Mouse (Mus musculus): ENCODE data around the gene Prrt3. TPM values are rescaled to one million over a fixed set of nuclear protein-coding genes. Genes with fewer than 3 reads are reported as not detected.

Gene Prrt3
- total RNA-seq, 2 experiments from 2014 or later, result 48.0 to 48.6 TPM

GRCm38 (mm10) chr6:113464040-113464439 lies 37.7 kb downstream of the Prrt3 start:
- intact Hi-C loops (cut with DNase I), result no loop called here
- DNase-seq (ENCODE audit: low spot score in 2 of 2), result no peak

- no peak for DNase-seq (ENCODE audit: low spot score in 2 of 2)
- intact Hi-C loops (cut with DNase I), result no loop called here
Measured at GRCm38 (mm10) chr6:113458635-113459034, 43.1 kb downstream of the Prrt3 start.

GRCm38 (mm10) chr6:113457952-113458534 lies 43.7 kb downstream of the Prrt3 start, which contains the start of gene Il17re:
TSS of gene Il17re (plus strand) at chr6:113458484.
- intact Hi-C loops (cut with DNase I), result no loop called here
- no peak for DNase-seq (ENCODE audit: low spot score in 2 of 2)

- no peak for DNase-seq (ENCODE audit: low spot score in 2 of 2)
- intact Hi-C loops (cut with DNase I), result no loop called here
Measured at GRCm38 (mm10) chr6:113455007-113455406, 46.7 kb downstream of the Prrt3 start.

- intact Hi-C loops (cut with DNase I), result no loop called here
- no peak for DNase-seq (ENCODE audit: low spot score in 2 of 2)
Measured at GRCm38 (mm10) chr6:113451839-113452238, 49.9 kb downstream of the Prrt3 start.

GRCm38 (mm10) chr6:113447639-113448038 lies 54.1 kb downstream of the Prrt3 start:
- no peak for DNase-seq (ENCODE audit: low spot score in 2 of 2)
- intact Hi-C loops (cut with DNase I), result no loop called here

- intact Hi-C loops (cut with DNase I), result no loop called here
- DNase-seq (ENCODE audit: low spot score in 2 of 2), result no peak
Measured at GRCm38 (mm10) chr6:113444207-113444965, 57.3 kb downstream of the Prrt3 start.

Small RNAs within 50 kb of the gene (microRNA-seq; reads per million reads assigned to microRNA genes)
- 0 reads per million in 2 experiments for gene Gm23365

Other genes starting within 250 kb of the Prrt3 start
- 10 to 100 TPM; 48.3 to 66.5 TPM for gene Cpne9, start 219.6 kb downstream of the Prrt3 start, total RNA-seq (2021)
- gene Brpf1, start 194.8 kb downstream of the Prrt3 start, total RNA-seq (2021), result 10 to 100 TPM; 25.7 to 26.9 TPM
- gene Ogg1, start 175.0 kb downstream of the Prrt3 start, total RNA-seq (2021), result 1 to 10 TPM; 4.9 to 5.8 TPM
- gene Camk1, start 157.9 kb downstream of the Prrt3 start, total RNA-seq (2021), result 100 to 1,000 TPM; 102 to 109 TPM
- 10 to 100 TPM; 48.6 to 56.8 TPM for gene Tada3, start 124.0 kb downstream of the Prrt3 start, total RNA-seq (2021)
- 100 to 1,000 TPM; 285 to 296 TPM for gene Arpc4, start 123.8 kb downstream of the Prrt3 start, total RNA-seq (2021)
- gene Ttll3, start 112.7 kb downstream of the Prrt3 start, total RNA-seq (2021), result 1 to 10 TPM; 6.5 to 7.8 TPM
- 10 to 100 TPM; 13.4 to 16.5 TPM for gene Rpusd3, start 82.6 kb downstream of the Prrt3 start, total RNA-seq (2021)
- gene Cidec, start 66.2 kb downstream of the Prrt3 start, total RNA-seq (2021), result not detected
- 10 to 100 TPM; 47.9 to 48.3 TPM for gene Jagn1, start 59.4 kb downstream of the Prrt3 start, total RNA-seq (2021)
- gene Il17re, start 43.4 kb downstream of the Prrt3 start, total RNA-seq (2021), result under 1 TPM; 0.53 to 0.55 TPM
- gene Il17rc, start 30.5 kb downstream of the Prrt3 start, total RNA-seq (2021), result 1 to 10 TPM; 3.9 to 5.4 TPM
- gene Creld1, start 18.6 kb downstream of the Prrt3 start, total RNA-seq (2021), result 100 to 1,000 TPM; 107 to 111 TPM
- 10 to 100 TPM; 85.3 to 86.4 TPM for gene Emc3, start 29.7 kb upstream of the Prrt3 start, total RNA-seq (2021)
- 1 to 10 TPM; 2.2 to 3.2 TPM for gene Fancd2, start 29.8 kb upstream of the Prrt3 start, total RNA-seq (2021)
- under 1 TPM in 1 of 2 experiments, not detected in 1; 0.42 TPM for gene Fancd2os, start 98.8 kb upstream of the Prrt3 start, total RNA-seq (2021)
- gene Brk1, start 102.8 kb upstream of the Prrt3 start, total RNA-seq (2021), result 100 to 1,000 TPM; 236 to 243 TPM
- gene Vhl, start 122.0 kb upstream of the Prrt3 start, total RNA-seq (2021), result 10 to 100 TPM; 48.4 to 51.9 TPM
- 10 to 100 TPM; 19.5 to 23.5 TPM for gene Irak2, start 136.5 kb upstream of the Prrt3 start, total RNA-seq (2021)
- 10 to 100 TPM; 70.4 to 71.4 TPM for gene Tatdn2, start 195.1 kb upstream of the Prrt3 start, total RNA-seq (2021)
- gene Ghrl, start 217.9 kb upstream of the Prrt3 start, total RNA-seq (2021), result not detected
- 10 to 100 TPM; 75.4 to 78.0 TPM for gene Sec13, start 238.8 kb upstream of the Prrt3 start, total RNA-seq (2021)

Measured in left cerebral cortex, postnatal 14 days (tissue).